Mouse (Mus musculus): ENCODE measurements at regions not wholly inside any gene's neighbourhood (a gene's known extent, or its start where the extent isn't known, plus 50 kb on each side); places are given as distances from the start of the nearest gene placed in this dataset.
"Not testable (repeated sequence)": the region's sequence is repeated elsewhere in the genome, so short reads cannot be mapped to it uniquely, and the experiment has no call there.

DNA sequence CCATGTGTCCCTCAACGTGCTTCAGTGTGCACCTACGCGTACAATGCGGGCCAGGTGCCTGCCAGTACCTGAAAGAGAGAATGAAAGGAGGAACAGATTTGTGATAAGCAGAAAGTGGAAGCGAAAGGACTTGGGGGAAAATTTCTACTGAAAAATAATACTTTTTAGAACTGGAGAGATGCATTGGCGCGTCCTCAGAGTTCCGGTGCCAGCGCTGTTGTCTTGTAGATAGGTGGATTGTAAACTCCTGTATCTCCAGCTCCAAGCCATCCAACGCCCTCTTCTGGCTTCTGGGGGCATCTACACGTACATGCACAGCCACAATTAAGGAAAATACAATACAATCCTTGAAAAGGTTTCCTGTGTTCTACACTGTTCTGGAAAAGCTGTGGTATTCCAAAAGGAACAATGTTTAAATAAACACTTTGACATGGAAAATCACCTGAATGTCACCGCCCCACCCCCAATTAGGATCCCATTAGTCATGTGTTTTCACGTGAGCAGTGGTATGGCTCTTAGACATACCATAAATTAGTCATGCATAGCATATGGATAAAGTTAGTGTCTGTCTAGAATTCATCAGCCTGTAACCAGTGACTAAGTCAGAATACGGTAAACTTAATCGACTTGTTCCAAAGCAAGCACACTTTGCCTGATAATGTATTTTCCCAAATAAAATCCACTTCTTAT, 90.7 kb upstream of the Fam3c start:
- Histone ChIP-seq H3K27ac (ENCODE audit: insufficient read depth, low read depth, low read length) (no peak overlapping the region), H3K4me3 (ENCODE audit: insufficient read depth, low read length) (no peak overlapping the region), H3K4me1 (ENCODE audit: control insufficient read depth, insufficient read depth, low read length) (peaks cover 5% of the 10 kb centered on the region)
- TF ChIP-seq CTCF (IDR thresholded peaks at IDR 0.05; ENCODE audit: low read depth, low read length): no peak
- no peak for TF ChIP-seq POLR2A (IDR thresholded peaks at IDR 0.05; ENCODE audit: borderline replicate concordance, low read depth, low read length)

DNA sequence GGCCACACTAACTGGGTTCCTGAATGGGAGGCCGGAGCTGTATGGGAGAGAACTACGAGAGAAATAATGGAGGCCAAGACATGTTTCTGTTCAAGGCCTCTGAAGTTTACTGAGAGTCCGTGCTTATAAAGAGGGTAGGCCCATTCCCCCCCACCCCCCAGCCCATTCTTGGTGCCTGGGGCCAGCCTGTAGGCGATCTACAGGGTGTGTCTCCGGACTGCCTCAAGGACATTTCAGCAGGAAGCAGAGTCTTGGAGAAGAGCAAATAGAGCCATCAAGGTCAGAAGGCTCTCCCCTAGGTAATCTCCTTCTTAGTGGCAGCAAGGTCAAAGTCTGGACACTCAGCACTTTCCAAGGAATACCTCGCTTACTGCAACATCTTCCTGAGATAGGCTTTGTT, 88.8 kb upstream of the Fam3c start:
- not testable (repeated sequence) for H3K4me1 ChIP-seq (ENCODE audit: control insufficient read depth, insufficient read depth, low read length); H3K4me3 ChIP-seq (ENCODE audit: insufficient read depth, low read length); H3K27ac ChIP-seq (ENCODE audit: insufficient read depth, low read depth, low read length)

DNA sequence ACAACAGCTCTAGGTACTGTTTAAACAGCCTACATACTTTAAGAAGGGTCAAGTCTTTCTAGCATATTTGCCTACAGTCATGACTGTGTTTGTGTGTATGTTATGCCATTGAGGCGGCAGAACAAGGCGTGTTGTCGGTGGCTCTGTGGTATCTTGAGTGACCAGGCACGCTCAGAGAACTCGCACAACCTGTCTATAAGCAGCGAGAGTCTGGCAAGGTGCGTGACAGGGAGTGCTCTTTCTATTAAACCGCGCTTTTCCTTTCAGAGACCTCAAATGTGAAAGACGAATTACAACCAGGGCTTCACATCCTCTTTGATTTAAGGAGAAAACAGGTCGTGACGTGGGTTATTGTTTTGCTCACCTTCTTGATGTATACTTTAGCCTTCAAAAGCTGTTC, 88.2 kb upstream of the Fam3c start:
- no peak overlapping the region for H3K27ac ChIP-seq (ENCODE audit: insufficient read depth, low read depth, low read length)
- H3K4me3 ChIP-seq (ENCODE audit: insufficient read depth, low read length): no peak overlapping the region
- H3K4me1 ChIP-seq (ENCODE audit: control insufficient read depth, insufficient read depth, low read length): no peaks in the 10 kb centered on the region
- TF ChIP-seq CTCF (IDR thresholded peaks at IDR 0.05; ENCODE audit: low read depth, low read length) (no peak), POLR2A (IDR thresholded peaks at IDR 0.05; ENCODE audit: borderline replicate concordance, low read depth, low read length) (no peak)

- H3K4me3 ChIP-seq (ENCODE audit: insufficient read depth, low read length): no peak overlapping the region
- no peaks in the 10 kb centered on the region for H3K4me1 ChIP-seq (ENCODE audit: control insufficient read depth, insufficient read depth, low read length)
- H3K27ac ChIP-seq (ENCODE audit: insufficient read depth, low read depth, low read length): no peak overlapping the region
- no peak for TF ChIP-seq POLR2A (IDR thresholded peaks at IDR 0.05; ENCODE audit: borderline replicate concordance, low read depth, low read length)
- no peak for TF ChIP-seq CTCF (IDR thresholded peaks at IDR 0.05; ENCODE audit: low read depth, low read length)
Observed at GRCm38 (mm10) chr6:22443573-22443972, 87.5 kb upstream of the Fam3c start.

GRCm38 (mm10) chr6:22443170-22443569, 87.1 kb upstream of the Fam3c start:
- TF ChIP-seq CTCF (IDR thresholded peaks at IDR 0.05; ENCODE audit: low read depth, low read length) (no peak), POLR2A (IDR thresholded peaks at IDR 0.05; ENCODE audit: borderline replicate concordance, low read depth, low read length) (no peak)

GRCm38 (mm10) chr6:22442591-22442990, 86.5 kb upstream of the Fam3c start:
- Histone ChIP-seq H3K4me3 (ENCODE audit: insufficient read depth, low read length) (no peak overlapping the region), H3K4me1 (ENCODE audit: control insufficient read depth, insufficient read depth, low read length) (no peaks in the 10 kb centered on the region), H3K27ac (ENCODE audit: insufficient read depth, low read depth, low read length) (no peak overlapping the region)
- TF ChIP-seq CTCF (IDR thresholded peaks at IDR 0.05; ENCODE audit: low read depth, low read length): no peak
- no peak for TF ChIP-seq POLR2A (IDR thresholded peaks at IDR 0.05; ENCODE audit: borderline replicate concordance, low read depth, low read length)

More at GRCm38 (mm10) chr6:22443170-22443569, 87.1 kb upstream of the Fam3c start:
- H3K4me1 ChIP-seq (ENCODE audit: control insufficient read depth, insufficient read depth, low read length): no peaks in the 10 kb centered on the region
- no peak overlapping the region for H3K27ac ChIP-seq (ENCODE audit: insufficient read depth, low read depth, low read length)
- no peak overlapping the region for H3K4me3 ChIP-seq (ENCODE audit: insufficient read depth, low read length)

GRCm38 (mm10) chr6:22439871-22440270, 83.8 kb upstream of the Fam3c start:
- Histone ChIP-seq H3K27ac (ENCODE audit: insufficient read depth, low read depth, low read length) (no peak overlapping the region), H3K4me1 (ENCODE audit: control insufficient read depth, insufficient read depth, low read length) (no peaks in the 10 kb centered on the region), H3K4me3 (ENCODE audit: insufficient read depth, low read length) (no peak overlapping the region)
- TF ChIP-seq POLR2A (IDR thresholded peaks at IDR 0.05; ENCODE audit: borderline replicate concordance, low read depth, low read length) (no peak), CTCF (IDR thresholded peaks at IDR 0.05; ENCODE audit: low read depth, low read length) (no peak)

DNA sequence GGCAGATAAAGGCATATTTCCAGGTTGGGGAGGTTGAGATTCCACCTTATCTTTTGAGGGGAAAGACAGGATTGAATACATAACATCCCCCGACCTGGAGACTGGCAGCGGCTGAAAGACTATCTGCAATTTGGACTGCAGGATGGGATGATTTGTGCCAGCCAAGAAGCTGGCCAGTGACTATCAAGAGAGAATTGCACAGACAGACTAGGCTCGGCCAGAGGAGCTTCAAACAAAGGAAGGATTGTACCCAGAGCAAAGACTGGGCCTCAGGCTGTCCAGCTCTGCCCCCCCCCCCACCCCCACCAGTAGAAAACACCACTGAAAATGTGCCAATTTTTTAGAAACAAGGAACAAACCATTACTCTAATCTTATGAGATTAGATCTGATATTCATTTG, 73.0 kb upstream of the Fam3c start:
- no peak for TF ChIP-seq CTCF (IDR thresholded peaks at IDR 0.05; ENCODE audit: low read depth, low read length)
- TF ChIP-seq POLR2A (IDR thresholded peaks at IDR 0.05; ENCODE audit: borderline replicate concordance, low read depth, low read length): no peak
- no peak overlapping the region for H3K27ac ChIP-seq (ENCODE audit: insufficient read depth, low read depth, low read length)
- H3K4me3 ChIP-seq (ENCODE audit: insufficient read depth, low read length): no peak overlapping the region
- H3K4me1 ChIP-seq (ENCODE audit: control insufficient read depth, insufficient read depth, low read length): peaks cover 8% of the 10 kb centered on the region

DNA sequence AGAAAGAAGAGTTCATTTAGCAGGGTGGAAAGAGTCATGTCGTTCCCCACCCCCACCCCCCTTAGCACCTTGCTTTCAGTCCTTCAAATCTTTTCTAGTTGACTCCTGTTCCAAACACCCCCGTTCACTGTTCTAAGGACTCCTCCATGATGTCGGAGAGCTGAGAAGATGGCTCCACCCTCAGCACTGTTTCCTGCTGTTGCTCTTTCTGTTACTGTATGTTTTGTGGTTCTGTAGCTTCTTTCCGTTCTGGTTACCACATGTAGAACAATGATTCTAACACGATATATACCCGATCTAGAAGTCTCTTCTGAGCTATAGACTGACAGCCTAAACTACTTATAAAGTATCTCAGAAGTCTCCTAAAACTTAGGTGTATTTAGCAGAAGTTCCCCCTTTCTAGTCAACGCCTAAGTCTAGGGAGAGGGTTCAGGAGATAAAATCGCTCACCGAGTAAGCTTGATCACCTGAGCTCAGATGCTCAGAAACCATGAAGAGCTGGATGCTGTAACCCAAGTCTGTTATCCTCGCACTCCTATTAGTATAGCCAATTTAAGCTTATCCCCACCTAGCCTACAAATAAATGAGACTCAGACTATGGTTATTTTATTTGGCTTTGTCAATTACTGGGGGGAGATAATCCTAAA, 68.2 kb upstream of the Fam3c start:
- peaks cover 22% of the 10 kb centered on the region for H3K4me1 ChIP-seq (ENCODE audit: control insufficient read depth, insufficient read depth, low read length)
- TF ChIP-seq POLR2A (IDR thresholded peaks at IDR 0.05; ENCODE audit: borderline replicate concordance, low read depth, low read length) (no peak), CTCF (IDR thresholded peaks at IDR 0.05; ENCODE audit: low read depth, low read length) (no peak)
- no peak overlapping the region for H3K4me3 ChIP-seq (ENCODE audit: insufficient read depth, low read length)
- no peak overlapping the region for H3K27ac ChIP-seq (ENCODE audit: insufficient read depth, low read depth, low read length)

DNA sequence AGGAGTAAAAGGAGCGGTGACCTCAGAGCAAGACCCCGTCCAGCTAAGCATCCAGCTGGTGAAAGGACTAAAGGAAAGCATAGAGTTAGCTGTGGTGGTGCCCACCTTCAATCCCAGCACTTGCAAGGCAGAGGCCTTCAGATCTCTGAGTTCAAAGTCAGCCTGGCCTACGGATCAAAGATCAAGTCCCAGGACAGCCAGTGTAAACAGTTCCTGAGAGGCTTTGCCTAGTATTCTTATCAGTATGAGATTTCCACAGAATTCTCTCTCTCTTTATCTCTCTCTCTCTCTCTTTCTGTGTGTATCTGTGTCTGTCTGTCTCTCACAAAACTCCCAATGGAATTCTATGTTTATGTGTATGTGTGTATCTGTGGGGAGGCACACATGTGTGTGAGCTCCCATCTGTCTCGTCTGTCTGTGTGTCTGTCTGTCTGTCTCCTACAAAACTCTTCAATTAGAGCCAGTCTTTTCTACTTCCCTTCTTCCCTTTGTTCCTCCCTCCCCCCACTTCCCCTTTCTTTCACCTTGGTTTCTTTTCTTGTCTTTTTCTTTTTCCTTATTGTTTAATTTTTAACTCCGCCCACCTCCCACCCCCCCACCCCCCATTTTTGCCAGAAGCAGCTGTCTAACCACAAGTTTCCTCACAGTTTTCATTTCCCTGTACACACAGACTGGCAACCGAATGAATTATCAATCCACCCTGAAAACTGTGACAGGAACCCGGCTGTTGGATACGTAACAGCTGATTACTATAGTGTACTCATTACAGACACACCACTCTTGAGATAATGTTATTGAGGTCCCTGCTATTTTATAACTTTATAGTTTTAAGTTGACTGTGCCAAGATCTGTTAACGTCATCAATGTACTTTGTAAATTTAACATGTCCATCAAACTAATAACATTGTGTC, 67.3 kb upstream of the Fam3c start:
- Histone ChIP-seq H3K4me1 (ENCODE audit: control insufficient read depth, insufficient read depth, low read length) (peaks cover 22% of the 10 kb centered on the region), H3K27ac (ENCODE audit: insufficient read depth, low read depth, low read length) (peak overlapping the region; percentile 18), H3K4me3 (ENCODE audit: insufficient read depth, low read length) (no peak overlapping the region)
- TF ChIP-seq POLR2A (IDR thresholded peaks at IDR 0.05; ENCODE audit: borderline replicate concordance, low read depth, low read length) (no peak), CTCF (IDR thresholded peaks at IDR 0.05; ENCODE audit: low read depth, low read length) (no peak)
